Mouse (Mus musculus) intestine, embryonic 16.5 days (tissue): ENCODE measurements around the gene Slc35c1. TPM values are rescaled to one million over a fixed set of nuclear protein-coding genes. Genes with fewer than 3 reads are reported as not detected.

Experiments used
- ATAC-seq: fragments of 200-750 bp; cut with Nextera tagmentation; 2 replicates; pipeline ENCODE4 v1.8.0; 2017; ENCODE audit warnings: moderate TSS enrichment, moderate library complexity
- H3K27ac ChIP-seq: fragments of 300-500 bp; sonication (generic); 2 replicates; pipeline ENCODE4 v1.5.1; 2014; ENCODE audit warnings: mild to moderate bottlenecking, low read length
- H3K27me3 ChIP-seq: fragments of 300-500 bp; sonication (generic); replicated peaks from 2 replicates; pipeline ENCODE4 v1.6.1; 2014; ENCODE audit warnings: low read length, control low read depth, mixed read lengths; ENCODE audit not compliant: control insufficient read depth, insufficient read depth
- H3K36me3 ChIP-seq: fragments of 300-500 bp; sonication (generic); 2 replicates; pipeline ENCODE4 v1.6.1; 2014; ENCODE audit warnings: low read length, control low read depth; ENCODE audit not compliant: control insufficient read depth, insufficient read depth
- H3K4me1 ChIP-seq: fragments of 300-500 bp; sonication (generic); 2 replicates; pipeline ENCODE4 v1.6.1; 2014; ENCODE audit warnings: low read length, control low read depth, mixed read lengths; ENCODE audit not compliant: control insufficient read depth, insufficient read depth
- H3K4me2 ChIP-seq: fragments of 300-500 bp; sonication (generic); 2 replicates; pipeline ENCODE4 v1.6.1; 2014; ENCODE audit warnings: low read depth, low read length, control low read depth
- H3K4me3 ChIP-seq: fragments of 300-500 bp; sonication (generic); 2 replicates; pipeline ENCODE4 v1.5.1; 2014; ENCODE audit warnings: mild to moderate bottlenecking, low read length
- H3K9ac ChIP-seq: fragments of 300-500 bp; sonication (generic); 2 replicates; pipeline ENCODE4 v1.6.1; 2014; ENCODE audit warnings: low read depth, low read length
- H3K9me3 ChIP-seq: fragments of 300-500 bp; sonication (generic); 2 replicates; pipeline ENCODE4 v1.6.1; 2016; ENCODE audit warnings: low read length, control low read depth; ENCODE audit not compliant: control insufficient read depth
- WGBS: fragments of 180-500 bp; shearing (Covaris S2); extraction: QIAGEN DNeasy Blood & Tissue Kit; methylation state at CpG from one replicate; pipeline ENCODE4 v1.1.7; 2014; 5-methylcytosine and 5-hydroxymethylcytosine counted together
- polyA plus RNA-seq: library from polyadenylated mRNA; unstranded; fragments of >200 nt; fragmentation: Nextera tagmentation; extraction: Ambion mirVana; gene quantifications from 2 replicates; pipeline ENCODE4 v1.2.1, GENCODE M21; 2015

Gene Slc35c1
- polyA plus RNA-seq, 1 experiment from 2014 or later: 57.6 TPM

DNA sequence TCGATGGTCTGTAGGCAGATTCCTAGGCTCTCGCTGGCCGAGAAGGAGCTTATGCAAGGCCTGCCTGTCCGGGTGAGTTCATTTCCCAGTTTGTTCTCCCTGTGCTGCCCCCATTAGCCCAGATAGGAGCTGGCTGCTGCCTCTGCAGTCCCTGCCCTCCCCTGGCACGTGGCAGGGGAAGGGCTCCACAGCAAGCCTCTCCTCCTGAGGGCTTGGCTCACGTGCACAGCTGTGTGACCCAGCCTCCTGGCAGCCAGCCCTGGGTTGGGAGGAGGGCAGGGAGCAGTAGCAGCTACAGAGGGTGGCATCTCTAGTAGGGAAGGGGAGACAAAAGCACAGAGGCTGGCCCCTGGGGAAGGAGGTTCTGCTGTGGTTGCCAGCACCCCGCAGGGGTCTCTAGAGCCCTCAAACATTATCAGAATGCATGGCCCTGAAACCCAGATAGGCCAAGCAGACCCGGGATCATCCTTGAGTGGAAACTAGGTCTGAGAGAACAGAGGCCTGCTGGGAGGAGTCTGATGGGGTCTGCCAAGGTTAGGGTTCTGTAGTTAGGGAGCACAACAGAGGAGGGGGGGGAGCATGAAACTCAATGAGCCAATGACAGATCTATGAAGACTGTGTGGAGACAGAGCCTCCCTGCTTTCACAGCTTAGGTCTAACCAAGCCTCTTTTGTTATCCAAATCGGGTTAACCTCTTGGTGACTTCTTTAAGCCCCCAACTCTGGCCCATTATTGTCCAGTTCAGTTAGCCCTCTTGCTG lies 36.5 kb downstream of the Slc35c1 start:
- 0 out of 2 replicates have a peak, but pooled peaks have one; percentile 25 for ATAC-seq
- peaks cover 24% of the 10 kb centered on the region for H3K4me1 ChIP-seq
- H3K36me3 ChIP-seq: peaks cover 16% of the 10 kb centered on the region
- 73% methylated on average over 9 of the region's 9 CpGs for WGBS
- no peak overlapping the region for H3K4me3 ChIP-seq
- 0 out of 2 replicates have a peak overlapping the region, but pooled peaks have one; percentile 64 for H3K27ac ChIP-seq
- H3K4me2 ChIP-seq: no peak overlapping the region
- no peaks in the 10 kb centered on the region for H3K27me3 ChIP-seq
- H3K9ac ChIP-seq: no peak overlapping the region
- H3K9me3 ChIP-seq: no peaks in the 10 kb centered on the region

DNA sequence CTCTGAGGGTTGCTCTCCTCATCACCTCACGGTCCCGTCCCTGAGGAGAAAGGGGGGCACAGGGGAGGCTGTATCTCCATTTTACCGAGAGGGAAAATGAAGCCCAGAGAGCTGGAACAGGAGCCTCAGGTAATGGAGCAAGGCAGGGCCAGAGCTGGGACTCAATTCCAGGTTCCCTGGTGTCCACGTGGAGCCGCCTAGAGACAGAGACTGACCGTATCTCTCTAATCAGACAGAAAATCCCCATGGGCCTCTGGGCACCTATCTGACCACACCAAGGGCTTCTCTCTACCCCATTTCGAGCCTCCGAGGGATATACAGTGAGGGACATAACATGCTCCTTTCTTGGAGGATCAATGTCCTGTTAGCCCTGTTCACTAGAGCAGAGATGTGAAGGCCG lies 37.2 kb downstream of the Slc35c1 start:
- H3K4me2 ChIP-seq: no peak overlapping the region
- 92% methylated on average over 9 of the region's 9 CpGs for WGBS
- H3K27me3 ChIP-seq: no peaks in the 10 kb centered on the region
- no peak for ATAC-seq
- H3K36me3 ChIP-seq: peaks cover 18% of the 10 kb centered on the region
- H3K27ac ChIP-seq: no peak overlapping the region
- H3K9me3 ChIP-seq: no peaks in the 10 kb centered on the region
- no peak overlapping the region for H3K9ac ChIP-seq
- no peak overlapping the region for H3K4me3 ChIP-seq
- H3K4me1 ChIP-seq: peaks cover 23% of the 10 kb centered on the region

DNA sequence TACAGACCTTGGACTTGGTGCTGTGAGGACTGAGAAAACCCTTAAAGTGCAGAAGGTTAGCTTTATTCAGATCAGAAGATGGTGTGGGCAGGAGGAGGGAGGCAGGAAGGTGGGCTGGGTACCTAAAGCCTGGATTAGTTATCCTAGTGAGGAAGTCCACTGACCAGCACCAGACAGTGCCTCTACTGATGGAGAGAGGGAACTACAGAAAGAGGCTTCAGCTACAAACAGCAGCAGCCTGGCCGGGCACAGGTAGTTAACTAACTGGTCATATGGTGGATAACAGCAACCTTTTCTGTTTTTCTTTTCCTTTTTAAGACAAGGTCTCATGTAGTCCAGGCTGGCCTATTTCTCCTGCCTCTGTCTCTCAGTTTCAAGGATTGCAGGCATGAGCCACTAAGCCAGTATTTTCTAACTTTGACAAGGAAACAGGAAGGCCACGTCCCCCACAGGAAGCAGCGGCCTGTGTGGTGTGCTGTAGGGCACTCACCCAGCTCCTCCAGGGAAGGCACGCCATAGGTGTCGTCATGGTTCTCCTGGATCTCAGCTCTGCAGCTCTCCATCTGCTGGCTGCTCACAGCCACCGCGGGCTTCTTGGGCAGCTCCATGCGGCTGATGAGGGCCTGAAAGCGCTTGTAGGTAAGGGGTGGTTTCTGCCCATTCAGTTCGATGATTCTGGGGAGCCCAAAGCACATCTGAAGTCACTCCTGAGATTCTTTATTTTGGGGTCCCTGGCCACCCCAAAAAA lies 37.8 kb downstream of the Slc35c1 start:
- H3K36me3 ChIP-seq: peaks cover 18% of the 10 kb centered on the region
- H3K4me2 ChIP-seq: no peak overlapping the region
- ATAC-seq: no peak
- H3K9me3 ChIP-seq: no peaks in the 10 kb centered on the region
- H3K4me3 ChIP-seq: no peak overlapping the region
- H3K4me1 ChIP-seq: peaks cover 20% of the 10 kb centered on the region
- H3K27ac ChIP-seq: no peak overlapping the region
- H3K27me3 ChIP-seq: no peaks in the 10 kb centered on the region
- no peak overlapping the region for H3K9ac ChIP-seq
- WGBS: 68% methylated on average over 10 of the region's 10 CpGs

DNA sequence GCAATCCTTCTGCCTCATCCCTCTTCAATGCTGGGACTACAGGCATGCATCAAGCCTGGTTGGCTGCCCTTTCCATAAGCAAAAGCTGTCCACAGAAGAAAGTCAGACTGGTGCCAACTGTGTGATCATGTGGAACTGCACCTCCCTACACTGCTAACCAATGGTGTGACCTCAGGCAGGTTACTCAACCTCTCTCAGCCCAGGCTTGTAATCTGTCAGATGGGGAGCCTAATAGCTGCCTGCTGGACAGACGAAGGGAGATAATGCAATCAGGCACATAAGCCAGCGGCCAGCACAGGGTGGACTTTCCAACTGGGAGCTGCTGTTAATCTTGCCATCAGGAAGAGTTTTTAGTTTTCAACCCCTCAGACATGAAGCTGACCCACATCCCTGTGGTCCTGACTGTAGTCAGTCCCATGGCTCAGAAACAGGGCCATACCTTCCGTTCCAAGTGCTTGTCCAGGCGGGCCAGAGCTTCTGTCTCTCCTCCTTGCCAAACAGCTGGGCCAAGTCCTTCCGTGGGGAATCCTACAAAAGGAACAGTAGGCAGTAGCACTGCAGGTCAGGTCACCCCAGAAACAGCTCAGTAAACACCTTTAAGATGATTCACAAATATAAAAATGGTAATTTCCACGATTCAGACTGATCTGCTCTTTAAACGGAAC lies 38.5 kb downstream of the Slc35c1 start:
- H3K36me3 ChIP-seq: peaks cover 18% of the 10 kb centered on the region
- H3K4me1 ChIP-seq: peaks cover 16% of the 10 kb centered on the region
- no peaks in the 10 kb centered on the region for H3K9me3 ChIP-seq
- no peak overlapping the region for H3K27ac ChIP-seq
- no peak overlapping the region for H3K4me2 ChIP-seq
- 87% methylated on average over 7 of the region's 7 CpGs for WGBS
- ATAC-seq: no peak
- H3K27me3 ChIP-seq: no peaks in the 10 kb centered on the region
- H3K9ac ChIP-seq: no peak overlapping the region
- H3K4me3 ChIP-seq: no peak overlapping the region

DNA sequence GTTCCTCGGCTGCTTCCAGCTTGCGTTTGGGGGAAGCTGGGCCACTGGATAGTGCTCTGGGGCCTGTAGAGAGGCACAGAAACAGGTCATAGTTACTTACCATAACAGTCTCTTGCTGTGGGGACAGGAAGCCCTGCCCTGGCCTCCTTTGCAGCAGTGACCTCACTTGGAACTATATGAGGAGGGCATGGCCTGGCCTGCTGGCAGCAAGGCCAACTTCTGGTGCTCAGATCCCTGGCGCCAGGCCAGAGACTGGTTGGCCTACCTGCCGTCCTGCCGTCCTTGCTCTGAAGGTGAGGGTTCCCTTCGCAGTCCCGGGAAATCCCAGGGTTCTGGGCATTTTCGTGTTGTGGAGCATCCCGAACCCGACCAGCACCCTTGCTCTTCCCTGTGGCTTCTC lies 48.6 kb downstream of the Slc35c1 start:
- Histone ChIP-seq H3K9me3 (no peaks in the 10 kb centered on the region), H3K9ac (no peak overlapping the region), H3K36me3 (peaks cover 16% of the 10 kb centered on the region), H3K27me3 (no peaks in the 10 kb centered on the region), H3K27ac (no peak overlapping the region), H3K4me2 (no peak overlapping the region), H3K4me1 (no peaks in the 10 kb centered on the region), H3K4me3 (no peak overlapping the region)
- 89% methylated on average over 10 of the region's 10 CpGs for WGBS
- ATAC-seq: no peak

DNA sequence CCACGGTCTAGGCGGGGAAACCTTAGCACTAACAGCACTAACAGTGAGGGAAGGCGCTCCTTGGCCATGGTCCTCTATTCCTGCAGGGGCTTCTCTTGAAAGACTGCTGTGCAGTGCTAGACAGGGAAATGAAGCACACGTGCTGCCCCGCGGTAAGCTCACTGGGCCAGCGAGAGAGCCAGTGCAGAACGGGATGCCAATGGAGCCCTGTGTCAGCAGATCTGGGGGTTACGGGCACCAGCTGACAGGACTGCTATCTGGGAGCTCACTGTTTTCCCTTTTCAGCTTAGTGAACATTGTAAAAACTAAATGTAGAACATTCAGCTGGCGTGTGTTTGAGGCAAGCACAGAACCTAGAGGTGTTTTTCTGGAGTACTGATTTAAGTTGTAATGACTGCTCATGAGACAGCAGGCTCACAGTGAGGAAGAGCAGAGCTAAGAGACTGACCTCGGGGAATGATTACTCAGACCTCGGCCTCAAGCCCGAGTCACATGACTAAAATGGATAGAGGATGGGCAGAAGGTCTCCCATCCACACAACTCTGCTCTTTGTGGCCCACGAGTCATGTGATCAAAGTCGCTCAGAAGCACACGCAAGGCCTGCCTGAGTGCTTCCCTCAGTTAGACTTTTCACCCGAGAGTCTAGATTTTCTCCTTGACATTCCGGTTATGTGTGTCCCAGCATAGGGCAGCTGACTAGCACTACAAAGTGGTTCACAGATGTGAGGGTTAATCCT lies 51.9 kb downstream of the Slc35c1 start:
- no peak for ATAC-seq
- Histone ChIP-seq H3K4me2 (no peak overlapping the region), H3K36me3 (peaks cover 16% of the 10 kb centered on the region)

DNA sequence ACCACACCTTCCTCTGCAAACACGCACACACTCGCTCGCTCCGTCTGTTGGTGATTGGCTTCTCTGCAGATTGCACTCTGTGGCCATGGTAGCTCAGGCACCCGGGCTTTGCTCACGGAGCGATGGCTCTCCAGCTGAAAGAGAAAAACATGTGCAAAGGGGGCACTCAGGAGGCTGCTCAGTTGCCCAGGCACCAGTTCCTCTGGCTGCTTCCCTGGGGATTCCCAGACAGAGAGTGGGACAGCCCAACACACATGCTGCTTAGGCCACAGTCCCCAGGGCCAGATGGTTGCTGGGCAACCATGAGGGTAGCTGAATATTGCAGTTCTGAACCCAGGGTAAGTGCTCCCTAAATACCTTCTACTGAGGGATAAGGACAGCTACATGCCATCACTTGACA lies 54.7 kb downstream of the Slc35c1 start:
- H3K9me3 ChIP-seq: no peaks in the 10 kb centered on the region
- no peak overlapping the region for H3K27ac ChIP-seq
- H3K36me3 ChIP-seq: peaks cover 10% of the 10 kb centered on the region
- peaks cover 7% of the 10 kb centered on the region; the same call in 1 of the 2 replicates for H3K4me1 ChIP-seq
- H3K9ac ChIP-seq: no peak overlapping the region
- WGBS: 83% methylated on average over 7 of the region's 7 CpGs
- H3K27me3 ChIP-seq: peaks cover 3% of the 10 kb centered on the region; the same call in 1 of the 2 replicates
- no peak for ATAC-seq
- H3K4me3 ChIP-seq: no peak overlapping the region
- H3K4me2 ChIP-seq: no peak overlapping the region

More for the DNA sequence above, 51.9 kb downstream of the Slc35c1 start:
- Histone ChIP-seq H3K9me3 (no peaks in the 10 kb centered on the region), H3K4me1 (no peaks in the 10 kb centered on the region), H3K27me3 (no peaks in the 10 kb centered on the region), H3K9ac (no peak overlapping the region), H3K27ac (no peak overlapping the region), H3K4me3 (no peak overlapping the region)
- 88% methylated on average over 18 of the region's 18 CpGs for WGBS

DNA sequence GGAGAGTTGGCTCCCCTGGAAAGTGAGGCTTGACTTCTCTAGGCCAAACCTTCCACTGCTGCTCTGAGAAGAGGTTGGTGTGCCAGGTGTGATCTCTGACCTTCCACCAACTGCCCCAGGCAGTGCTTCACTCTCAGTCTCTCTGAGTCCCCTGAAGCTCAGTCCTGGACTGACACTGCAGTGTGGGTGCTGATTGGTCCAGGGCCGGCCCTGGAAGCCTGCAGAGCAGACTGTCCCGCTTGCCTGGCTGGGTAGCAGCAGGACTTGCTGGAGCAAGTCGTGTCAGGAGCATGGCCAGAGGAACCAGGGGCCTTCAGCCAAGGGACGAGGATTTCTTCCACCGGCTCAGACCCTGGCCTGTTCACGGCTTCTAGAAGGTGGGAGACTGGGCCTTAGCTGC lies 55.6 kb downstream of the Slc35c1 start:
- peaks cover 9% of the 10 kb centered on the region; the same call in 1 of the 2 replicates for H3K4me1 ChIP-seq
- ATAC-seq: no peak
- H3K36me3 ChIP-seq: peaks cover 4% of the 10 kb centered on the region
- H3K9ac ChIP-seq: no peak overlapping the region
- WGBS: 85% methylated on average over 6 of the region's 6 CpGs
- peaks cover 6% of the 10 kb centered on the region; the same call in 1 of the 2 replicates for H3K27me3 ChIP-seq
- no peak overlapping the region for H3K4me3 ChIP-seq
- no peak overlapping the region for H3K27ac ChIP-seq
- H3K4me2 ChIP-seq: no peak overlapping the region
- no peaks in the 10 kb centered on the region for H3K9me3 ChIP-seq
